Mouse (Mus musculus) left cerebral cortex, adult 9 months (tissue): ENCODE measurements around the gene Olfr890.
"Not testable (repeated sequence)": the region's sequence is repeated elsewhere in the genome, so short reads cannot be mapped to it uniquely, and the experiment has no call there.

ENCODE experiments used
- DNase-seq, 2 experiments: peaks; one replicate each; pipeline ENCODE4 v3.0.0; 2022; ENCODE audit warnings: low spot score in 2 of 2

Gene Olfr890

DNA sequence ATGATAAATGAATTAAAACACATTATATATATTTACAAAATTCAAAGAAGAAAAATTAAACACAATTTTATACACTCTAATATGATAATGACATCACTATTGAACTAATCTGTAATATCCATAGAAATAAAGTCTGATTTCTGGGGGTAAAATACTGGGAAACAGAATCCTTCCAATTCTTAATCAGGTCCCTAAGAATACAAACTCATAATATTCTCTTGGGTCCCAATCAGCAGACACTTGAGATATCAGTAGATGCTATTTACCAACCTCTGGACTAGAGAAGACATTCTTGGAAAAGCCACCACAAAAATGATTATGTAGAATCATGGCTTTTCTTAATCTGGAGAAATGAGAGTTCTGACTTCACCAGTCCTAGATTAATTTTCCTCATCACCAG lies at the start of gene Olfr890:
Gene Olfr890, plus strand, starts transcription at position 301 of the 400 bp plus-strand sequence.
- DNase-seq, result no peak

DNA sequence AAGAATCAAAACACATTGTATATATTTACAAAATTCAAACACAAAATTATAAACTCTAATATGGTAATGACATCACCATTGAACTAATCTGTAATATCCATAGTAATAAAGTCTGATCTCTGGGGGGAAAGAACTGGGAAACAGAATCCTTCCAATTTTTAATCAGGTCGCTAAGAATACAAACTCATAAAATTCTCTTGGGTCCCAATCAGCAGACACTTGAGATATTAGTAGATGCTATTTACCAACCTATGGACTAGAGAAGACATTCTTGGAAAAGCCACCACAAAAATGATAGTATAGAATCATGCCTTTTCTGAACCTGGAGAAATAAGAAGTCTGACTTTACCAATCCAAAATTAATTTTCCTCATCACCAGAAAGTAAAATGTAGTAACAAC lies 34.5 kb upstream of the Olfr890 start, which contains the start of gene Olfr888:
Gene Olfr888, plus strand, starts transcription at position 301 of the 400 bp plus-strand sequence.
- DNase-seq, result no peak

DNA sequence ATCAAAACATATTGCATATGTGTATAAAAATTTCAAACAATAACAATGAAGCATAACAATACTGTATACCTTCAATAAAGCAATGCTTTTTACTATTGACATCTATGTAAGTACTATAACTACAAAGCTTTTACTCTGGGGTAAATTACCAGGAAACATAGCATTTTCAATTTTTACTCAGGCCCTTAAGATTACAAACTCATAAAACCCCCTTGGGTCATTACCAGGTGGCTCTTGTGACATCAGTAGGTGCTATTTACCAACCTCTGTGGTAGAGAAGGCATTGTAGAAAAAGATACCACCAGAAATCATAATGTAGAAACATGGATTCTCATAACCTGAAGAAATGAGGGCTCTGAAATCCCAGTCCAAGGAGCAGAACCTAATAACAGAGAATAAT lies 27.4 kb upstream of the Olfr890 start, which contains the start of gene Olfr889:
Gene Olfr889, plus strand, starts transcription at position 301 of the 400 bp plus-strand sequence.
- no peak for DNase-seq

DNA sequence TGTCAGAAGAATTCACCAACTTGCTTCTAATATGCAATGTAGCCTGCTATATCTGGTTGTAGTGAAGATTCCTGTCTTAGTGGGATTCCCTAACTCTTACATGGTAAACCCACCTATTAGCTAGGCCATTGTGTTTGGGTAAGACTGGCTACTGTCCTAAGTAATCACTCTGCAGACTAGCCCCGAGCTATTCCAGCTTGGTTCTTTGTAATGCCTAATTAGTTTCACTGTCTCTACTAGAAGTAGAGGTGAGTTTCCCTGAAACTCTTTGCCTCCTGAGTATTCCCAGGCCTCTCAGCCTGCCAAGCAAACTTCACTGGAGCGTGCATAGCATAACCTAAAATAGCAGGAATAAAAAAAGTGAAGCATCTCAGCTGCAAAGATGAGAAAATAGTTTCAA lies 26.0 kb downstream of the Olfr890 start:
- not testable (repeated sequence) for DNase-seq

DNA sequence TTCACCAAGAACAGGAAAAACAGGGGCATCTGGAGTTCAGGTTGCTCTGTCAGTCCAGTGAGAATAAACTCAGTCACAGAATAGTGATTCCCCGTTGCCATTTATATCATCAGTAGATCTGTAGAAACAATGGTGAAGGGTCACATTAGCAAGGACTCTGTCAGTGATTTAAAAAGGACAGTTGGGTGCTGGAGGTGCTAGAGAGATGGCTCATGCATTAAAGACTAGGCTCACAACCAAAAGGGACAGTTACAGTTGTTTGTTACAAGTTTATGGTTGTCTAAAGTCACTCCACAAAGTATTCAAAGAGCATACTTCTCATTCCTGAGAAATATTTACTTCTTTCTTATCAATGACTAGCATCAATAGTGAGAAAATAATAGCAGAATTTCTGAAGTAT lies 38.4 kb downstream of the Olfr890 start, which contains the start of gene Olfr891:
Gene Olfr891, minus strand, starts transcription at position 101 of the 400 bp plus-strand sequence.
- no peak for DNase-seq
